Mouse (Mus musculus): ENCODE results near the gene Apol9a. TPM values are rescaled to one million over a fixed set of nuclear protein-coding genes. Genes with fewer than 3 reads are reported as not detected.

Gene Apol9a
- polyA plus RNA-seq, 1 experiment from 2014 or later = not detected

Other genes with a start within 250 kb of the Apol9a start
- 68.2 and 77.6 TPM in 2 replicates for gene Rbfox2, start 104.1 kb downstream of the Apol9a start, polyA plus RNA-seq (2014; fragmentation: Nextera tagmentation; extraction: Ambion mirVana)
- not detected in 2 replicates for gene Apol7a, start 12.0 kb downstream of the Apol9a start, polyA plus RNA-seq (2014; fragmentation: Nextera tagmentation; extraction: Ambion mirVana)
- gene Apol7b, start 36.4 kb upstream of the Apol9a start, polyA plus RNA-seq (2014; fragmentation: Nextera tagmentation; extraction: Ambion mirVana) = not detected in 2 replicates
- gene Apol10a, start 65.9 kb upstream of the Apol9a start, polyA plus RNA-seq (2014; fragmentation: Nextera tagmentation; extraction: Ambion mirVana) = not detected in 2 replicates
- not detected in 2 replicates for gene Apol11a, start 97.1 kb upstream of the Apol9a start, polyA plus RNA-seq (2014; fragmentation: Nextera tagmentation; extraction: Ambion mirVana)
- not detected in 2 replicates for gene Apol7c, start 122.2 kb upstream of the Apol9a start, polyA plus RNA-seq (2014; fragmentation: Nextera tagmentation; extraction: Ambion mirVana)
- gene 1700025B11Rik, start 150.8 kb upstream of the Apol9a start, polyA plus RNA-seq (2014; fragmentation: Nextera tagmentation; extraction: Ambion mirVana) = not detected in 2 replicates
- gene Apol10b, start 185.0 kb upstream of the Apol9a start, polyA plus RNA-seq (2014; fragmentation: Nextera tagmentation; extraction: Ambion mirVana) = not detected in 2 replicates
- not detected in 2 replicates for gene Gm36245, start 188.1 kb upstream of the Apol9a start, polyA plus RNA-seq (2014; fragmentation: Nextera tagmentation; extraction: Ambion mirVana)
- gene Apol11b, start 232.2 kb upstream of the Apol9a start, polyA plus RNA-seq (2014; fragmentation: Nextera tagmentation; extraction: Ambion mirVana) = not detected in 2 replicates

Data from forebrain, embryonic 11.5 days (tissue).